In the genomic region with DNA sequence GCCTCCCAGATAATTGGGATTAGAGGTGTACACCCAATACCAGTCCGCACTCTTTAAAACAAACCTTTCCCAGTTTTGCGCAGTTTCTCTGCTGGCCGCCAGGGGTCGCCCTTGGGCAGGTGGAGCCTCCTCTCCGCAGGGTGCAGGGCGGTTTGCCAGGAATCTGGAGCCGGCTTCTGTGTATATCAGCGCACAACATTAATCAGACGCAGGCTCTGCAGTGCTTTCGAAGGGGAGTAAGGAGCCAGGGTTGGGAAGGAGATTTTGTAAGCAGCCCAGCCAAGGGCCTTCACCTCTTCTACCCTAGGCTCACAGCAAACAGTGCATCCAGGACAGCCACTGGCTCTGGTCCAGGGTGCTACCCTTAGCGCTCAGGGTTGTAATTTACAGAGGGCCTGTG, we compare ENCODE assay signal across 8 mouse cellular contexts.
A peak's percentile ranks its signal among the peaks of the same experiment; 100 is the strongest.
DNase-seq lines count a peak whose midpoint lies in the region; ATAC-seq lines count a peak whose summit lies in the region.

No protein-coding gene starts in this region.

- H3K27me3 ChIP-seq in hindbrain, embryonic 13.5 days: no peaks in the 10 kb centered on the region; the same call in 1 of the 2 replicates

- WGBS in hindbrain, embryonic 13.5 days: 4% methylated on average over 11 of the region's 11 CpGs

- H3K4me3 ChIP-seq in hindbrain, embryonic 13.5 days: peak overlapping the region; percentile 14; the same call in 1 of the 2 replicates

- peak overlapping the region; percentile 62; the same call in 1 of the 2 replicates for H3K9ac ChIP-seq in hindbrain, embryonic 13.5 days

- peak overlapping the region; percentile 45 for H3K4me2 ChIP-seq in hindbrain, embryonic 13.5 days

- no peaks in the 10 kb centered on the region; the same call in 1 of the 2 replicates for H3K9me3 ChIP-seq in hindbrain, embryonic 13.5 days

- H3K27ac ChIP-seq in hindbrain, embryonic 13.5 days: peak overlapping the region; percentile 81

- peak; percentile 96 for DNase-seq in NIH3T3 (ENCODE audit: low read depth)
- peak; percentile 99 to 100 for DNase-seq in cerebellum, postnatal 10 days
- DNase-seq in frontal cortex, postnatal 14 days (ENCODE audit: low spot score in 2 of 2): peak; percentile 75 to 88
- DNase-seq in layer of hippocampus, postnatal 14 days (ENCODE audit: low spot score in 2 of 2): peak; percentile 92 to 94
- DNase-seq in lung, postnatal 14 days: peak; percentile 94
- DNase-seq in retina, postnatal 1 day: peak; percentile 88
- peak; percentile 78 to 79 for DNase-seq in urinary bladder, adult 18-20 months (ENCODE audit: low spot score in 2 of 2)

- H3K36me3 ChIP-seq in hindbrain, embryonic 13.5 days: no peaks in the 10 kb centered on the region

- peaks cover 18% of the 10 kb centered on the region for H3K4me1 ChIP-seq in hindbrain, embryonic 13.5 days (replicated peaks)

- peak; percentile 94 for ATAC-seq in hindbrain, embryonic 13.5 days (ENCODE audit: low FRiP score)

Comparison
In these comparisons a context has a peak if more than half of its experiments do, and no peak if none do; other contexts are left out.
1. Peak in every context shown above with its lines: DNase-seq, ATAC-seq, H3K4me3 ChIP-seq and H3K27ac ChIP-seq.